Mouse (Mus musculus) lung, postnatal 0 days (tissue): ENCODE data around the gene Cd72. TPM values are rescaled to one million over a fixed set of nuclear protein-coding genes. Genes with fewer than 3 reads are reported as not detected.
A peak's percentile ranks its signal among the peaks of the same experiment; 100 is the strongest.

Experiments used
- ATAC-seq: fragments of 200-750 bp; cut with Nextera tagmentation; 2 replicates; pipeline ENCODE4 v1.8.0; 2017; ENCODE audit warnings: moderate library complexity
- DNase-seq: peaks from one replicate; pipeline ENCODE4 v3.0.0-alpha.2; 2016; ENCODE audit warnings: low spot score
- H3K27ac ChIP-seq: fragments of 300-500 bp; sonication (generic); 2 replicates; pipeline ENCODE4 v1.5.1; 2014; ENCODE audit warnings: antibody characterized with exemption, mild to moderate bottlenecking, low read length, mixed read lengths
- H3K27me3 ChIP-seq: fragments of 300-500 bp; sonication (generic); replicated peaks from 2 replicates; pipeline ENCODE4 v1.6.1; 2014; ENCODE audit warnings: low read length, mixed read lengths; ENCODE audit not compliant: insufficient read depth
- H3K36me3 ChIP-seq: fragments of 300-500 bp; sonication (generic); 2 replicates; pipeline ENCODE4 v1.6.1; 2014; ENCODE audit warnings: low read length, mixed read lengths; ENCODE audit not compliant: insufficient read depth
- H3K4me1 ChIP-seq: fragments of 300-500 bp; sonication (generic); 2 replicates; pipeline ENCODE4 v1.6.1; 2014; ENCODE audit warnings: antibody characterized with exemption, low read depth, low read length, mixed read lengths; ENCODE audit not compliant: insufficient read depth
- H3K4me2 ChIP-seq: fragments of 300-500 bp; sonication (generic); replicated peaks from 2 replicates; pipeline ENCODE4 v1.6.1; 2014; ENCODE audit warnings: low read depth, mild to moderate bottlenecking, low read length, moderate library complexity, mixed read lengths
- H3K4me3 ChIP-seq: fragments of 300-500 bp; sonication (generic); 2 replicates; pipeline ENCODE4 v1.5.1; 2014; ENCODE audit warnings: low read depth, low read length
- H3K9ac ChIP-seq: fragments of 300-500 bp; sonication (generic); replicated peaks from 2 replicates; pipeline ENCODE4 v1.6.1; 2014; ENCODE audit warnings: low read depth, mild to moderate bottlenecking
- H3K9me3 ChIP-seq: fragments of 300-500 bp; sonication (generic); 2 replicates; pipeline ENCODE4 v1.6.1; 2016; ENCODE audit warnings: low read length, mixed read lengths
- CTCF ChIP-seq: IDR thresholded peaks from 2 replicates; pipeline ENCODE4 v1.5.1; 2016; ENCODE audit warnings: antibody characterized with exemption, mild to moderate bottlenecking
- EP300 ChIP-seq: IDR thresholded peaks from 2 replicates; pipeline ENCODE4 v1.6.1; 2016; ENCODE audit warnings: antibody characterized with exemption, mild to moderate bottlenecking, control low read depth
- WGBS: fragments of 180-500 bp; shearing (Covaris S2); extraction: QIAGEN DNeasy Blood & Tissue Kit; methylation state at CpG from one replicate; pipeline ENCODE4 v1.1.7; 2014; 5-methylcytosine and 5-hydroxymethylcytosine counted together
- polyA plus RNA-seq: library from polyadenylated mRNA; unstranded; fragments of >200 nt; fragmentation: Nextera tagmentation; extraction: Ambion mirVana; gene quantifications from 2 replicates; pipeline ENCODE4 v1.2.1, GENCODE M21; 2015

The Cd72 gene
- polyA plus RNA-seq, 1 experiment from 2014 or later: 2.7 TPM

- 87% methylated on average over 29 of the region's 29 CpGs for WGBS
- DNase-seq: no peak
Observed at GRCm38 (mm10) chr4:43415221-43416070, 39.0 kb downstream of the Cd72 start.

DNA sequence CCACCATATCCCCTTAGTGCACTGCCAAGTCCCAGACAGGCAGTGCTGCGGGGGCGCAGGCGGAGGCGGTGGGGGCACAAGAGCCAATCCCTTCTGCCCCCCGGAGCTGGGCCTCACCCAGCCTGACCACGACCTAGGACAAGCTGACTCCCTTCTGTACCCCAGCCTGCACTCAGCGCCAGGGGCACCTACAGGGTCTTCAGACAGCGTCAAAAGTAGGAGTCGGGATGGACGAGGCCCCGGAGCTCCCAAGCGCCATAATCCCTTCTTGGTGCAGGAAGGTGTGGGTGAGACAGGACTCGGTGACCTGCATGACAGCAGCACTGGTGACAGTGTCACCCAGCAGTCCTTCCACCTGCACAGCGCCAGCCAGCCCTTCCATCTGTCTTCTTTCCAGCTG, 39.7 kb downstream of the Cd72 start:
- no peak overlapping the region for H3K27ac ChIP-seq
- H3K4me2 ChIP-seq: no peak overlapping the region
- no peaks in the 10 kb centered on the region for H3K9me3 ChIP-seq
- H3K36me3 ChIP-seq: peaks cover 24% of the 10 kb centered on the region
- peaks cover 23% of the 10 kb centered on the region for H3K4me1 ChIP-seq
- no peaks in the 10 kb centered on the region for H3K27me3 ChIP-seq
- ATAC-seq (no peak), DNase-seq (no peak)
- TF ChIP-seq CTCF (no peak), EP300 (no peak)
- no peak overlapping the region for H3K4me3 ChIP-seq
- WGBS: 92% methylated on average over 14 of the region's 14 CpGs
- no peak overlapping the region for H3K9ac ChIP-seq

More at GRCm38 (mm10) chr4:43415221-43416070, 39.0 kb downstream of the Cd72 start:
- Histone ChIP-seq H3K27ac (peak overlapping the region; percentile 9; the same call in 1 of the 2 replicates), H3K4me3 (no peak overlapping the region), H3K27me3 (no peaks in the 10 kb centered on the region), H3K9me3 (no peaks in the 10 kb centered on the region), H3K9ac (no peak overlapping the region), H3K4me1 (peaks cover 27% of the 10 kb centered on the region), H3K4me2 (no peak overlapping the region), H3K36me3 (peaks cover 24% of the 10 kb centered on the region)
- ATAC-seq: no peak
- TF ChIP-seq EP300 (no peak), CTCF (no peak)

DNA sequence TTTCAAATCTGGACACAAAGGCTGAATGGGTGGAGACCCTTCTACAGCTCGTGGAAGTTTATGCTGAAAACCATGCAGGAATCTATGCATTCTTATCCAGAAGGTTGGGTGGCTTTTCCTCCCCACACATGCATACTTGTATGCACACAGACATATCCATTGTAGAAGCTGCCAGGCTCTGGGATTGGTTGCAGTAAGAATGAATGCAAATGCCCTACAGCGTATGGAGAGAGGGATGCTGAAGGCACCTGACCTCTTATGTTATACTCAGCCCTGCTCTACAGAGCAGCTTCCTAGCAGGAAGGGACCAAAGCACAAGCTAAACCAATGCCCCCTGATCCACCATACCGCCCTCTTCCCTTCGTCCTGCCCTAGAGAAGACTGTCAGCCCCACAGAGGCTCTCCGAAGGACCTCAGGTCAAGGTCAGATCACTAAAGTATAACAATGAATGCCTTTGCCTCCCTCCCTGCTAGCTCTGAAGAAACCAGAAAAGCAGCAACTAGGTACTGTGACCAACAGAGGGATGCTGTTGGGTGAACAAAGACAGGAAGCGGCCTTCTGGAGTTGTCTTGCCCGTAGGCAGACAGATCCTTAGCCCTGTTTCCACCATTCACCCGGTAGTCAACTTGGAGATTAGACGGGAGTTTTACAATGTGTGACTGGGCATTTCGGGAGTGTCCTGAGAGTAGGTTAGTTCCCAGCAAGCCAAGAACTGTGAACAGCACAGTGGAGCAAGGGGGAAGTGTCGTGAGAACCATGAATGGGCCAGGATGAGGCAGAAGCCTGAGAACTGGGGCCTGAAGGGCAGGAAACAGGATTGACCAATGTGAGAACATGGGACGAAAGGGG, 47.1 kb downstream of the Cd72 start:
- peak overlapping the region; percentile 41 for H3K4me3 ChIP-seq
- no peaks in the 10 kb centered on the region for H3K36me3 ChIP-seq
- TF ChIP-seq EP300 (no peak), CTCF (peak; percentile 28; the same call in 1 of the 2 replicates)
- WGBS: 65% methylated on average over 12 of the region's 12 CpGs
- no peak for DNase-seq
- H3K27me3 ChIP-seq: no peaks in the 10 kb centered on the region
- H3K4me2 ChIP-seq: peak overlapping the region; percentile 62
- H3K9me3 ChIP-seq: no peaks in the 10 kb centered on the region
- peaks cover 21% of the 10 kb centered on the region for H3K4me1 ChIP-seq
- H3K9ac ChIP-seq: peak overlapping the region; percentile 41
- no peak for ATAC-seq
- H3K27ac ChIP-seq: peak overlapping the region; percentile 96

- Histone ChIP-seq H3K4me2 (peak overlapping the region; percentile 62), H3K36me3 (no peaks in the 10 kb centered on the region), H3K27ac (peak overlapping the region; percentile 96), H3K4me3 (peak overlapping the region; percentile 41), H3K9me3 (no peaks in the 10 kb centered on the region), H3K9ac (peak overlapping the region; percentile 41), H3K4me1 (peaks cover 30% of the 10 kb centered on the region), H3K27me3 (no peaks in the 10 kb centered on the region)
- peak; percentile 95 for ATAC-seq
- WGBS: 3% methylated on average over 26 of the region's 28 CpGs
- DNase-seq: peak; percentile 98
- TF ChIP-seq EP300: peak; percentile 89
- peak; percentile 84 for TF ChIP-seq CTCF
Observed at GRCm38 (mm10) chr4:43406162-43406971, 48.1 kb downstream of the Cd72 start.

GRCm38 (mm10) chr4:43404697-43405096, 49.7 kb downstream of the Cd72 start:
- ATAC-seq (no peak), DNase-seq (no peak)
- no peak overlapping the region for H3K4me3 ChIP-seq
- H3K27me3 ChIP-seq: no peaks in the 10 kb centered on the region
- no peak overlapping the region for H3K9ac ChIP-seq
- WGBS: 86% methylated on average over 10 of the region's 10 CpGs
- H3K4me1 ChIP-seq: peaks cover 47% of the 10 kb centered on the region
- H3K36me3 ChIP-seq: no peaks in the 10 kb centered on the region
- H3K4me2 ChIP-seq: no peak overlapping the region
- H3K9me3 ChIP-seq: no peaks in the 10 kb centered on the region
- H3K27ac ChIP-seq: peak overlapping the region; percentile 96
- TF ChIP-seq EP300 (no peak), CTCF (no peak)
